Mouse (Mus musculus) liver, embryonic 14.5 days (tissue): ENCODE data around the gene Tyw1.

Experiments used
- CTCF ChIP-seq: IDR thresholded peaks from 2 replicates; pipeline ENCODE4 v1.5.1; 2016; ENCODE audit warnings: antibody characterized with exemption, low read depth, control low read depth
- EP300 ChIP-seq: IDR thresholded peaks from 2 replicates; pipeline ENCODE4 v1.6.1; 2016; ENCODE audit warnings: antibody characterized with exemption, low read depth

GRCm38 (mm10) chr5:130293941-130294340 lies 38.5 kb downstream of the Tyw1 start:
- no peak for TF ChIP-seq EP300
- TF ChIP-seq CTCF: no peak
